Mouse (Mus musculus) gastrocnemius, adult 18-20 months (tissue): ENCODE measurements around the gene Brd3os. TPM values are rescaled to one million over a fixed set of nuclear protein-coding genes. Genes with fewer than 3 reads are reported as not detected.

Source experiments
- microRNA-seq: library from miRNA; unstranded; fragments of <30 nt; microRNA quantifications from one replicate; pipeline ENCODE4 v1.2.0, GENCODE M21; 2021
- total RNA-seq, 2 experiments: library from RNA; stranded (reverse); gene quantifications; 2 replicates each; pipeline ENCODE4 v1.2.3; 2021

Gene Brd3os
- total RNA-seq, 2 experiments from 2014 or later = 0.57 to 1.8 TPM

Small RNAs within 50 kb of the gene (microRNA-seq; reads per million reads assigned to microRNA genes)
- gene Gm24049 (not detected), gene Mir7578 (not detected)

Other genes starting within 250 kb of the Brd3os start
- gene Sardh, start 194.0 kb upstream of the Brd3os start, total RNA-seq = under 1 TPM; 0.82 to 0.85 TPM
- 1 to 10 TPM; 1.9 to 3.1 TPM for gene Vav2, start 15.3 kb upstream of the Brd3os start, total RNA-seq
- gene Brd3, start 65.3 kb downstream of the Brd3os start, total RNA-seq = 10 to 100 TPM; 21.8 to 23.0 TPM
- 10 to 100 TPM; 16.8 to 18.1 TPM for gene Wdr5, start 72.8 kb downstream of the Brd3os start, total RNA-seq
- gene Rxra, start 234.1 kb downstream of the Brd3os start, total RNA-seq = 100 to 1,000 TPM; 129 to 134 TPM